Mouse (Mus musculus) heart, embryonic 15.5 days (tissue): ENCODE measurements at regions not wholly inside any gene's neighbourhood (a gene's known extent, or its start where the extent isn't known, plus 50 kb on each side); places are given as distances from the start of the nearest gene placed in this dataset.

Source experiments
- ATAC-seq: fragments of 200-750 bp; cut with Nextera tagmentation; replicated peaks from 2 replicates; pipeline ENCODE4 v1.8.0; 2017; ENCODE audit warnings: low read depth, moderate TSS enrichment; ENCODE audit not compliant: insufficient number of reproducible peaks, insufficient read depth, low FRiP score
- H3K27ac ChIP-seq: fragments of 300-500 bp; sonication (generic); 2 replicates; pipeline ENCODE4 v1.5.1; 2015; ENCODE audit warnings: mild to moderate bottlenecking, inconsistent platforms
- H3K27me3 ChIP-seq: fragments of 300-500 bp; sonication (generic); 2 replicates; pipeline ENCODE4 v1.6.1; 2015; ENCODE audit warnings: inconsistent platforms
- H3K36me3 ChIP-seq: fragments of 300-500 bp; sonication (generic); 2 replicates; pipeline ENCODE4 v1.6.1; 2015; ENCODE audit warnings: mild to moderate bottlenecking, inconsistent platforms
- H3K4me1 ChIP-seq: fragments of 300-500 bp; sonication (generic); replicated peaks from 2 replicates; pipeline ENCODE4 v1.6.1; 2015; ENCODE audit warnings: inconsistent platforms
- H3K4me2 ChIP-seq: fragments of 300-500 bp; sonication (generic); 2 replicates; pipeline ENCODE4 v1.6.1; 2015; ENCODE audit warnings: inconsistent platforms, mild to moderate bottlenecking, moderate library complexity
- H3K4me3 ChIP-seq: fragments of 300-500 bp; sonication (generic); 2 replicates; pipeline ENCODE4 v1.5.1; 2015; ENCODE audit warnings: mild to moderate bottlenecking, inconsistent platforms
- H3K9ac ChIP-seq: fragments of 300-500 bp; sonication (generic); 2 replicates; pipeline ENCODE4 v1.6.1; 2015; ENCODE audit warnings: mild to moderate bottlenecking, inconsistent platforms
- H3K9me3 ChIP-seq: fragments of 300-500 bp; sonication (generic); replicated peaks from 2 replicates; pipeline ENCODE4 v1.6.1; 2016; ENCODE audit warnings: inconsistent platforms
- WGBS: fragments of 180-500 bp; shearing (Covaris S2); methylation state at CpG from one replicate; pipeline ENCODE4 v1.1.7; 2015; ENCODE audit warnings: mixed read lengths; 5-methylcytosine and 5-hydroxymethylcytosine counted together

DNA sequence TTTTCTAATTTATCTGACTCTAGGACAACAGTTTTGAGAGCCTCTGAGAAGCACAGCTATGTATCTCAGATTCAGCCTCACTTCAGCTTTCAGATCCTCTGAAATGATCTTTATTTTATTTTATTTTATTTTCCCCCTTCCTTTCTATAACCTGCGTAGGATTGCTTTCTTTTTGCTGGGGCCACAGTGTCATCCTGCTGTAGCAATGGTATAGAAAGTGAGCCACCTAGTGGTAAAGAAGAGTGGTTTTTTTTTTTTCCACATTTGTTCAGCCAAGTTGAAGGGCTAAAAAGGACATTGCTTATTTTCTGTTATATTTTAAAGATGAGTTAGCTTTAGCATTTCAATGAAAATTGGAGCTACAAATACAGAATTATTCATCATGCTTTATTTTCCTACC lies 966.4 kb downstream of the Fam181b start:
- H3K27me3 ChIP-seq, result no peaks in the 10 kb centered on the region
- no peaks in the 10 kb centered on the region for H3K36me3 ChIP-seq
- H3K4me1 ChIP-seq, result no peaks in the 10 kb centered on the region
- no peak overlapping the region for H3K4me3 ChIP-seq
- H3K27ac ChIP-seq, result no peak overlapping the region
- ATAC-seq, result no peak
- whole genome bisulfite sequencing, result 32% methylated on average over 1 of the region's 1 CpGs
- no peaks in the 10 kb centered on the region for H3K9me3 ChIP-seq
- no peak overlapping the region for H3K9ac ChIP-seq
- no peak overlapping the region for H3K4me2 ChIP-seq

DNA sequence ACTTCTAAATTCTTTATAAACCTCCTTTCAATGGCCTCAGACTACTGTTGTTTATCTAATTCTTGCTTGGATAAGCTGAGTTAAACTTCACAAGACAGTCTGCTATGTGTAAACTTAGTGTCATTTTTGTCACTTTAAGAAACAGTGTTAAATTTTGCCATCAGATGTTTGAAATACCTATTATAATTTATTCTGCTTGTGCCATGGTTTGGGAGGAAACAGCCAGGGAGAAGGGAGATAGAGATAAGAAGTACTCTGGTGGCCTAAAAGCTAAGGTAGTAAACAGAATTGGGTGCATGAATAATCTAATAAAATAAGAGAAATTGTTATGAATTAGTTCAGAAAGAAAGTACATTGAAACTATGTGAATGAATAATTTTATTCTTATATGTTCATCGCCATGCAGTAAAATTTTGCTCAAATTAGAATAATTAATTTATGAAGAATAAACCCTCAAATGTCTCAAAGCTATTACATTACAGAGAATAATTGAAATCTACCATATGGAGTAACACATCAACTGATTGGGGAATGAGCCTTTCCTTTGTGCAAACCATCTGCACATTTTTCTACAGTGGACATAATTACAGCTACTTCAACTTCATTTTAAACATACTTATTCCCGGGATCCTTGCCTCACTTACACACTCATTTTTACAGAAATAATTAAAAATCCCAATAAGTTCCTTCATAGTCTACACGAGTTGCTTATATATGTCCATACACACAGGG lies 982.3 kb downstream of the Fam181b start:
- Histone ChIP-seq H3K4me2 (no peak overlapping the region), H3K4me1 (no peaks in the 10 kb centered on the region), H3K4me3 (no peak overlapping the region), H3K9me3 (no peaks in the 10 kb centered on the region), H3K27ac (no peak overlapping the region), H3K9ac (no peak overlapping the region), H3K36me3 (no peaks in the 10 kb centered on the region), H3K27me3 (no peaks in the 10 kb centered on the region)
- 76% methylated on average over 3 of the region's 3 CpGs for WGBS
- ATAC-seq, result no peak
